28 mouse cellular contexts compared by ENCODE assay signal in the genomic region with DNA sequence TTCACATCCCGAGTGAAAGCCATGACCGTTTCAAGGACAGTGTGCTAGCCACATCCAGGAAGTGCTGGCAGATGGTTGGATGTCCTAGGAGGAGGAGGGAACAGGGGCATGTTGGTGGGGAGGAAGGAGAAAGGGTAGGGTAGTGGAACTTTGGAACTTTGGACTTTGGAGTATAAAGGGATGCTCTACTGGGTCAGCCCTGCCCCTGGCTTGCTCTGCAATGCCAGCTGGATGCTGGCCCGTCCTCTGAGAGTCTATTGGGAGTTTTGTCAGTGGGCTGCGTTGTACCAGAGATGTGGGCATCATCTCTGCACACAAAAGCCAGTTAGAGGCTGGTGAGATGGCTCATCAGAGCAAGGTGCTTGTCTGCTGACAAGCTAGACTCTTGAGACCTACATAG.
DNase-seq lines count a peak whose midpoint lies in the region; ATAC-seq and TF ChIP-seq lines count a peak whose summit lies in the region.
"Had no signal": no experiment of that assay in that cellular context is flagged by ENCODE, and none has a peak within 500 bp of the region (broad histone marks: within the 10 kb centered on the region; RNA-seq: fewer than 3 reads in every experiment).

No protein-coding gene starts in this region.

- H3K27me3 ChIP-seq in kidney, adult 2 months (replicated peaks; ENCODE audit: control insufficient read depth, insufficient read depth, low read length), result no peaks in the 10 kb centered on the region
- H3K27me3 ChIP-seq in kidney, embryonic 15.5 days, result no peaks in the 10 kb centered on the region; the same call in 1 of the 2 replicates
- H3K27me3 ChIP-seq: CH12.LX; embryonic facial prominence, embryonic 13.5 days; embryonic facial prominence, embryonic 15.5 days; forebrain, embryonic 12.5 days had no signal

- H3K9me3 ChIP-seq in kidney, embryonic 15.5 days (replicated peaks), result no peaks in the 10 kb centered on the region
- H3K9me3 ChIP-seq: embryonic facial prominence, embryonic 13.5 days; embryonic facial prominence, embryonic 15.5 days; forebrain, embryonic 10.5 days; forebrain, embryonic 12.5 days had no signal

- ATAC-seq in kidney, embryonic 15.5 days (replicated peaks; ENCODE audit: low FRiP score), result no peak
- ATAC-seq: activated CD4-positive, CD25-positive, alpha-beta regulatory T cell, adult 4 months; CD4-positive, CD25-positive, alpha-beta regulatory T cell, adult 4 months; forebrain, embryonic 14.5 days; Patski had no signal

- no peak overlapping the region for H3K4me3 ChIP-seq in kidney, adult 2 months (ENCODE audit: insufficient read depth, low read depth, low read length)
- H3K4me3 ChIP-seq in kidney, embryonic 15.5 days (replicated peaks), result no peak overlapping the region
- H3K4me3 ChIP-seq: embryonic facial prominence, embryonic 13.5 days; embryonic facial prominence, embryonic 15.5 days; erythroblast, embryonic 14.5 days; forebrain, embryonic 10.5 days; forebrain, embryonic 12.5 days had no signal

- 51% methylated on average over 4 of the region's 4 CpGs for WGBS in kidney, adult 2 months
- 84% methylated on average over 4 of the region's 4 CpGs for WGBS in kidney, embryonic 15.5 days

- no peak for TF ChIP-seq POLR2A in kidney, adult 2 months (IDR thresholded peaks at IDR 0.05; ENCODE audit: low read depth, low read length)

- H3K9ac ChIP-seq in kidney, embryonic 15.5 days, result no peak overlapping the region
- H3K9ac ChIP-seq: embryonic facial prominence, embryonic 13.5 days; embryonic facial prominence, embryonic 15.5 days; forebrain, embryonic 12.5 days had no signal

- peaks cover 4% of the 10 kb centered on the region; the same call in 1 of the 2 replicates for H3K4me1 ChIP-seq in kidney, adult 2 months (ENCODE audit: control insufficient read depth, insufficient read depth, low read length)
- H3K4me1 ChIP-seq in kidney, embryonic 15.5 days, result peaks cover 31% of the 10 kb centered on the region
- H3K4me1 ChIP-seq: embryonic facial prominence, embryonic 13.5 days; embryonic facial prominence, embryonic 15.5 days; forebrain, embryonic 10.5 days; forebrain, embryonic 12.5 days had no signal

- peak; percentile 63 for DNase-seq in kidney, adult 11 months
- DNase-seq in kidney, postnatal 10 days, result no peak
- DNase-seq in kidney, adult 2 months, result peak; percentile 86
- DNase-seq in kidney, postnatal 14 days, result no peak
- DNase-seq in kidney, adult 9 months, result peak; percentile 86
- DNase-seq in kidney, postnatal 36 days, result peak; percentile 57 to 71
- DNase-seq: adrenal gland, adult 8-10 months; adrenal gland, postnatal 14 days; adrenal gland, postnatal 36 days; B cell, adult 2 months; cerebellum, adult 18-20 months; cerebellum, adult 8-10 months; cerebellum, adult 9-11 months; cerebellum, postnatal 14 days; cerebellum, postnatal 36 days; embryo, embryonic 11 days had no signal

- no peaks in the 10 kb centered on the region for H3K36me3 ChIP-seq in kidney, adult 2 months (ENCODE audit: control insufficient read depth, insufficient read depth, low read length)
- H3K36me3 ChIP-seq in kidney, embryonic 15.5 days, result no peaks in the 10 kb centered on the region
- H3K36me3 ChIP-seq: embryonic facial prominence, embryonic 13.5 days; embryonic facial prominence, embryonic 15.5 days; forebrain, embryonic 10.5 days; forebrain, embryonic 12.5 days; G1E had no signal

- no peak for TF ChIP-seq CTCF in kidney, adult 2 months (conservative IDR thresholded peaks at IDR 0.05; ENCODE audit: insufficient read depth, insufficient read length, low read depth, low read length)

- H3K4me2 ChIP-seq in kidney, embryonic 15.5 days, result no peak overlapping the region
- H3K4me2 ChIP-seq: embryonic facial prominence, embryonic 13.5 days; embryonic facial prominence, embryonic 15.5 days; forebrain, embryonic 12.5 days had no signal

- H3K27ac ChIP-seq in kidney, adult 2 months (ENCODE audit: insufficient read depth, low read depth, low read length), result peak overlapping the region; percentile 42
- no peak overlapping the region for H3K27ac ChIP-seq in kidney, embryonic 15.5 days
- H3K27ac ChIP-seq: embryonic facial prominence, embryonic 13.5 days; embryonic facial prominence, embryonic 15.5 days; forebrain, embryonic 10.5 days; forebrain, embryonic 12.5 days had no signal

Comparison
In these comparisons a context has a peak if more than half of its experiments do, and no peak if none do; other contexts are left out.
1. DNase-seq: peak in kidney, adult 11 months (single experiment), kidney, adult 2 months (single experiment), kidney, adult 9 months (single experiment) and kidney, postnatal 36 days (2 of 2); none in kidney, postnatal 10 days (single experiment) and kidney, postnatal 14 days (single experiment).